35 mouse cellular contexts compared by ENCODE assay signal in genomic region chr3:36328927-36329326, GRCm38 (mm10).
"Had no signal": no experiment of that assay in that cellular context is flagged by ENCODE, and none has a peak within 500 bp of the region (broad histone marks: within the 10 kb centered on the region; RNA-seq: fewer than 3 reads in every experiment).

No protein-coding gene starts in this region.

- ATAC-seq: hindbrain, embryonic 16.5 days; hindbrain, postnatal 0 days; inflammation-experienced regulatory T-cells, adult 6 months; intestine, embryonic 15.5 days; intestine, embryonic 16.5 days; intestine, postnatal 0 days had no signal

- H3K4me3 ChIP-seq: heart, embryonic 10.5 days; heart, embryonic 12.5 days; heart, embryonic 13.5 days; heart, embryonic 15.5 days; hindbrain, embryonic 10.5 days; hindbrain, embryonic 12.5 days; hindbrain, embryonic 13.5 days; hindbrain, embryonic 15.5 days; intestine, embryonic 15.5 days; kidney, embryonic 15.5 days; layer of hippocampus, adult 2 months had no signal

- H3K4me2 ChIP-seq: heart, embryonic 11.5 days; heart, embryonic 12.5 days; heart, embryonic 13.5 days; heart, embryonic 15.5 days; hindbrain, embryonic 12.5 days; hindbrain, embryonic 13.5 days; hindbrain, embryonic 14.5 days; hindbrain, embryonic 15.5 days; intestine, embryonic 15.5 days; kidney, embryonic 15.5 days had no signal

- H3K9me3 ChIP-seq: heart, embryonic 10.5 days; heart, embryonic 12.5 days; heart, embryonic 13.5 days; heart, embryonic 15.5 days; hindbrain, embryonic 10.5 days; hindbrain, embryonic 12.5 days; hindbrain, embryonic 13.5 days; hindbrain, embryonic 15.5 days; intestine, embryonic 15.5 days; kidney, embryonic 15.5 days had no signal

- H3K9ac ChIP-seq: heart, embryonic 12.5 days; heart, embryonic 13.5 days; heart, embryonic 15.5 days; hindbrain, embryonic 12.5 days; hindbrain, embryonic 13.5 days; hindbrain, embryonic 14.5 days; hindbrain, embryonic 15.5 days; intestine, embryonic 15.5 days; kidney, embryonic 15.5 days had no signal

- H3K27me3 ChIP-seq: heart, embryonic 12.5 days; heart, embryonic 13.5 days; heart, embryonic 15.5 days; hindbrain, embryonic 12.5 days; hindbrain, embryonic 13.5 days; hindbrain, embryonic 15.5 days; intestine, embryonic 15.5 days; kidney, embryonic 15.5 days had no signal

- H3K4me1 ChIP-seq: heart, embryonic 10.5 days; heart, embryonic 12.5 days; heart, embryonic 13.5 days; heart, embryonic 15.5 days; hindbrain, embryonic 10.5 days; hindbrain, embryonic 12.5 days; hindbrain, embryonic 13.5 days; hindbrain, embryonic 15.5 days; intestine, embryonic 15.5 days; kidney, embryonic 15.5 days had no signal

- H3K27ac ChIP-seq: heart, embryonic 10.5 days; heart, embryonic 13.5 days; heart, embryonic 15.5 days; hindbrain, embryonic 10.5 days; hindbrain, embryonic 12.5 days; hindbrain, embryonic 13.5 days; hindbrain, embryonic 14.5 days; hindbrain, embryonic 15.5 days; hindbrain, postnatal 0 days; intestine, embryonic 15.5 days; kidney, embryonic 15.5 days; kidney, postnatal 0 days; layer of hippocampus, adult 2 months had no signal

- DNase-seq: heart, postnatal 10 days; heart, postnatal 14 days; heart, postnatal 36 days; heart, postnatal 4 days; kidney, adult 11 months; kidney, adult 18-20 months; kidney, adult 2 months; kidney, adult 8-10 months; kidney, adult 9 months; kidney, postnatal 10 days; kidney, postnatal 14 days; kidney, postnatal 25 days; kidney, postnatal 36 days; kidney, postnatal 4 days; layer of hippocampus, adult 9-11 months; layer of hippocampus, postnatal 36 days had no signal

- H3K36me3 ChIP-seq: heart, embryonic 10.5 days; heart, embryonic 12.5 days; heart, embryonic 13.5 days; heart, embryonic 15.5 days; hindbrain, embryonic 10.5 days; hindbrain, embryonic 12.5 days; hindbrain, embryonic 13.5 days; hindbrain, embryonic 15.5 days; intestine, embryonic 15.5 days; kidney, embryonic 15.5 days had no signal
